Mouse (Mus musculus): ENCODE results near the gene Ccdc61. TPM values are rescaled to one million over a fixed set of nuclear protein-coding genes. Genes with fewer than 3 reads are reported as not detected.

Gene Ccdc61
- polyA plus RNA-seq, 1 experiment from 2014 or later, result 14.3 TPM

GRCm38 (mm10) chr7:18916254-18916653 is 6.0 kb upstream of the Ccdc61 start:
- Histone ChIP-seq H3K9ac (ENCODE audit: low read length) (no peak overlapping the region), H3K4me3 (ENCODE audit: control insufficient read depth in 1 of 2, insufficient read depth in 1 of 2, low read depth in 1 of 2, low read length in 2 of 2) (no peak overlapping the region), H3K27ac (replicated peaks in 1 of 2; ENCODE audit: control insufficient read depth in 1 of 2, insufficient read depth in 1 of 2, low read depth in 2 of 2, low read length in 2 of 2) (no peak overlapping the region), H3K36me3 (ENCODE audit: control insufficient read depth, insufficient read depth, low read length) (no peaks in the 10 kb centered on the region), H3K4me2 (ENCODE audit: low read length) (no peak overlapping the region), H3K9me3 (ENCODE audit: control insufficient read depth, low read length) (no peaks in the 10 kb centered on the region), H3K27me3 (ENCODE audit: control insufficient read depth, insufficient read depth, low read length) (no peaks in the 10 kb centered on the region), H3K4me1 (ENCODE audit: control insufficient read depth in 2 of 2, insufficient read depth in 2 of 2, low read length in 2 of 2) (no peaks in the 10 kb centered on the region)
- WGBS, result 52% methylated on average over 4 of the region's 4 CpGs
- no peak for ATAC-seq (ENCODE audit: insufficient number of reproducible peaks, insufficient read depth, low FRiP score, low read depth)

GRCm38 (mm10) chr7:18909797-18910196 is 418 bp downstream of the Ccdc61 start:
- peak overlapping the region; percentile 80 for H3K9ac ChIP-seq (ENCODE audit: low read length)
- peaks cover 2 to 20% of the 10 kb centered on the region in 2 experiments; a peak in 3 of 4 replicates for H3K4me1 ChIP-seq (ENCODE audit: control insufficient read depth in 2 of 2, insufficient read depth in 2 of 2, low read length in 2 of 2)
- no peaks in the 10 kb centered on the region for H3K9me3 ChIP-seq (ENCODE audit: control insufficient read depth, low read length)
- H3K4me2 ChIP-seq (ENCODE audit: low read length), result peak overlapping the region; percentile 87
- ATAC-seq (ENCODE audit: insufficient number of reproducible peaks, insufficient read depth, low FRiP score, low read depth), result no peak
- peak overlapping the region; percentile 76 to 94 for H3K4me3 ChIP-seq (ENCODE audit: control insufficient read depth in 1 of 2, insufficient read depth in 1 of 2, low read depth in 1 of 2, low read length in 2 of 2)
- no peaks in the 10 kb centered on the region for H3K36me3 ChIP-seq (ENCODE audit: control insufficient read depth, insufficient read depth, low read length)
- 6% methylated on average over 17 of the region's 17 CpGs for WGBS
- H3K27ac ChIP-seq (replicated peaks in 1 of 2; ENCODE audit: control insufficient read depth in 1 of 2, insufficient read depth in 1 of 2, low read depth in 2 of 2, low read length in 2 of 2), result no peak overlapping the region
- no peaks in the 10 kb centered on the region for H3K27me3 ChIP-seq (ENCODE audit: control insufficient read depth, insufficient read depth, low read length)

- no peak for ATAC-seq (ENCODE audit: insufficient number of reproducible peaks, insufficient read depth, low FRiP score, low read depth)
- peaks cover 30% of the 10 kb centered on the region for H3K36me3 ChIP-seq (ENCODE audit: control insufficient read depth, insufficient read depth, low read length)
- WGBS, result 86% methylated on average over 3 of the region's 3 CpGs
Measured at GRCm38 (mm10) chr7:18904971-18905370, 5.2 kb downstream of the Ccdc61 start.

GRCm38 (mm10) chr7:18902486-18902885 is 7.7 kb downstream of the Ccdc61 start:
- no peak overlapping the region for H3K9ac ChIP-seq (ENCODE audit: low read length)
- no peak overlapping the region for H3K4me3 ChIP-seq (ENCODE audit: control insufficient read depth in 1 of 2, insufficient read depth in 1 of 2, low read depth in 1 of 2, low read length in 2 of 2)
- H3K36me3 ChIP-seq (ENCODE audit: control insufficient read depth, insufficient read depth, low read length), result peaks cover 49% of the 10 kb centered on the region
- 0 out of 4 replicates have a peak, but pooled peaks cover 0 to under 1% of the 10 kb centered on the region in 2 experiments for H3K4me1 ChIP-seq (ENCODE audit: control insufficient read depth in 2 of 2, insufficient read depth in 2 of 2, low read length in 2 of 2)
- 58% methylated on average over 3 of the region's 3 CpGs for WGBS
- H3K27ac ChIP-seq (replicated peaks in 1 of 2; ENCODE audit: control insufficient read depth in 1 of 2, insufficient read depth in 1 of 2, low read depth in 2 of 2, low read length in 2 of 2), result no peak overlapping the region
- ATAC-seq (ENCODE audit: insufficient number of reproducible peaks, insufficient read depth, low FRiP score, low read depth), result no peak
- H3K27me3 ChIP-seq (ENCODE audit: control insufficient read depth, insufficient read depth, low read length), result no peaks in the 10 kb centered on the region
- no peak overlapping the region for H3K4me2 ChIP-seq (ENCODE audit: low read length)
- no peaks in the 10 kb centered on the region for H3K9me3 ChIP-seq (ENCODE audit: control insufficient read depth, low read length)

More at GRCm38 (mm10) chr7:18904971-18905370, 5.2 kb downstream of the Ccdc61 start:
- Histone ChIP-seq H3K4me2 (ENCODE audit: low read length) (no peak overlapping the region), H3K27ac (replicated peaks in 1 of 2; ENCODE audit: control insufficient read depth in 1 of 2, insufficient read depth in 1 of 2, low read depth in 2 of 2, low read length in 2 of 2) (no peak overlapping the region), H3K27me3 (ENCODE audit: control insufficient read depth, insufficient read depth, low read length) (no peaks in the 10 kb centered on the region), H3K4me1 (ENCODE audit: control insufficient read depth in 2 of 2, insufficient read depth in 2 of 2, low read length in 2 of 2) (peaks cover 0 to 15% of the 10 kb centered on the region in 2 experiments; a peak in 2 of 4 replicates), H3K9ac (ENCODE audit: low read length) (no peak overlapping the region), H3K4me3 (ENCODE audit: control insufficient read depth in 1 of 2, insufficient read depth in 1 of 2, low read depth in 1 of 2, low read length in 2 of 2) (no peak overlapping the region), H3K9me3 (ENCODE audit: control insufficient read depth, low read length) (no peaks in the 10 kb centered on the region)

GRCm38 (mm10) chr7:18900513-18900912 is 9.7 kb downstream of the Ccdc61 start:
- peaks cover 52% of the 10 kb centered on the region for H3K36me3 ChIP-seq (ENCODE audit: control insufficient read depth, insufficient read depth, low read length)
- no peaks in the 10 kb centered on the region for H3K27me3 ChIP-seq (ENCODE audit: control insufficient read depth, insufficient read depth, low read length)
- no peak overlapping the region for H3K27ac ChIP-seq (replicated peaks in 1 of 2; ENCODE audit: control insufficient read depth in 1 of 2, insufficient read depth in 1 of 2, low read depth in 2 of 2, low read length in 2 of 2)
- WGBS, result 91% methylated on average over 2 of the region's 2 CpGs
- no peak overlapping the region for H3K4me2 ChIP-seq (ENCODE audit: low read length)
- no peak overlapping the region for H3K9ac ChIP-seq (ENCODE audit: low read length)
- ATAC-seq (ENCODE audit: insufficient number of reproducible peaks, insufficient read depth, low FRiP score, low read depth), result no peak
- no peaks in the 10 kb centered on the region for H3K9me3 ChIP-seq (ENCODE audit: control insufficient read depth, low read length)
- no peak overlapping the region for H3K4me3 ChIP-seq (ENCODE audit: control insufficient read depth in 1 of 2, insufficient read depth in 1 of 2, low read depth in 1 of 2, low read length in 2 of 2)
- no peaks in the 10 kb centered on the region for H3K4me1 ChIP-seq (ENCODE audit: control insufficient read depth in 2 of 2, insufficient read depth in 2 of 2, low read length in 2 of 2)

GRCm38 (mm10) chr7:18896536-18896935 is 13.7 kb downstream of the Ccdc61 start:
- peaks cover 36% of the 10 kb centered on the region for H3K36me3 ChIP-seq (ENCODE audit: control insufficient read depth, insufficient read depth, low read length)
- 48% methylated on average over 5 of the region's 5 CpGs for WGBS
- peaks cover 6 to 20% of the 10 kb centered on the region in 2 experiments; a peak in 3 of 4 replicates for H3K4me1 ChIP-seq (ENCODE audit: control insufficient read depth in 2 of 2, insufficient read depth in 2 of 2, low read length in 2 of 2)
- H3K9ac ChIP-seq (ENCODE audit: low read length), result no peak overlapping the region
- H3K9me3 ChIP-seq (ENCODE audit: control insufficient read depth, low read length), result no peaks in the 10 kb centered on the region
- no peak overlapping the region for H3K4me3 ChIP-seq (ENCODE audit: control insufficient read depth in 1 of 2, insufficient read depth in 1 of 2, low read depth in 1 of 2, low read length in 2 of 2)
- H3K27ac ChIP-seq (replicated peaks in 1 of 2; ENCODE audit: control insufficient read depth in 1 of 2, insufficient read depth in 1 of 2, low read depth in 2 of 2, low read length in 2 of 2), result no peak overlapping the region
- H3K27me3 ChIP-seq (ENCODE audit: control insufficient read depth, insufficient read depth, low read length), result peaks cover 13% of the 10 kb centered on the region
- no peak for ATAC-seq (ENCODE audit: insufficient number of reproducible peaks, insufficient read depth, low FRiP score, low read depth)
- no peak overlapping the region for H3K4me2 ChIP-seq (ENCODE audit: low read length)

GRCm38 (mm10) chr7:18893651-18894430 is 16.4 kb downstream of the Ccdc61 start:
- under 1% methylated on average over 41 of the region's 41 CpGs for WGBS
- Histone ChIP-seq H3K4me1 (ENCODE audit: control insufficient read depth in 2 of 2, insufficient read depth in 2 of 2, low read length in 2 of 2) (peaks cover 6 to 20% of the 10 kb centered on the region in 2 experiments; a peak in 3 of 4 replicates), H3K36me3 (ENCODE audit: control insufficient read depth, insufficient read depth, low read length) (peaks cover 21% of the 10 kb centered on the region; the same call in 1 of the 2 replicates), H3K27ac (replicated peaks in 1 of 2; ENCODE audit: control insufficient read depth in 1 of 2, insufficient read depth in 1 of 2, low read depth in 2 of 2, low read length in 2 of 2) (no peak overlapping the region), H3K9ac (ENCODE audit: low read length) (peak overlapping the region; percentile 68), H3K4me3 (ENCODE audit: control insufficient read depth in 1 of 2, insufficient read depth in 1 of 2, low read depth in 1 of 2, low read length in 2 of 2) (peak overlapping the region; percentile 37 to 44), H3K27me3 (ENCODE audit: control insufficient read depth, insufficient read depth, low read length) (peaks cover 13% of the 10 kb centered on the region), H3K4me2 (ENCODE audit: low read length) (peak overlapping the region; percentile 93), H3K9me3 (ENCODE audit: control insufficient read depth, low read length) (no peaks in the 10 kb centered on the region)
- ATAC-seq (ENCODE audit: insufficient number of reproducible peaks, insufficient read depth, low FRiP score, low read depth), result peak; percentile 33; the same call in 1 of the 2 replicates

Measured in heart, embryonic 14.5 days (tissue).